In genomic region chr11:78735168-78735567, GRCm38 (mm10) we compare ENCODE assay signal across 26 mouse cellular contexts. TPM values are rescaled to one million over a fixed set of nuclear protein-coding genes. Genes with fewer than 3 reads are reported as not detected.
A peak's percentile ranks its signal among the peaks of the same experiment; 100 is the strongest.
DNase-seq lines count a peak whose midpoint lies in the region; ATAC-seq and TF ChIP-seq lines count a peak whose summit lies in the region.
"Had no signal": no experiment of that assay in that cellular context is flagged by ENCODE, and none has a peak within 500 bp of the region (broad histone marks: within the 10 kb centered on the region; RNA-seq: fewer than 3 reads in every experiment).

No protein-coding gene starts in this region.

- no peak for TF ChIP-seq CTCF in MEL (IDR thresholded peaks at IDR 0.05 in 2 of 3, conservative IDR thresholded peaks at IDR 0.05 in 1 of 3; ENCODE audit: control insufficient read depth in 1 of 3, insufficient read depth in 1 of 3, low read depth in 2 of 3, low read length in 3 of 3, poor library complexity in 1 of 3, severe bottlenecking in 1 of 3)

- TF ChIP-seq POLR2A in MEL (IDR thresholded peaks at IDR 0.05; ENCODE audit: control insufficient read depth in 1 of 2, insufficient read depth in 1 of 2, low read depth in 1 of 2, low read length in 2 of 2, poor library complexity in 1 of 2), result no peak

- no peaks in the 10 kb centered on the region for H3K79me2 ChIP-seq in MEL (ENCODE audit: control insufficient read depth, insufficient read depth, low read length, poor library complexity)

- H3K9ac ChIP-seq in MEL (ENCODE audit: control insufficient read depth, low read depth, low read length, poor library complexity, severe bottlenecking), result no peak overlapping the region
- H3K9ac ChIP-seq: embryonic facial prominence, embryonic 13.5 days; embryonic facial prominence, embryonic 15.5 days; forebrain, embryonic 13.5 days; forebrain, embryonic 15.5 days; forebrain, postnatal 0 days had no signal

- TF ChIP-seq RAD21 in MEL (IDR thresholded peaks at IDR 0.05; ENCODE audit: low read depth, low read length), result no peak

- peaks cover 5 to 21% of the 10 kb centered on the region in 2 experiments; a peak in 3 of 4 replicates for H3K4me1 ChIP-seq in MEL (ENCODE audit: control insufficient read depth in 1 of 2, insufficient read depth in 2 of 2, low read length in 2 of 2)
- H3K4me1 ChIP-seq in forebrain, embryonic 10.5 days, result peaks cover 23% of the 10 kb centered on the region
- H3K4me1 ChIP-seq: embryonic facial prominence, embryonic 13.5 days; embryonic facial prominence, embryonic 15.5 days had no signal

- peak; percentile 43 for DNase-seq in 416B (ENCODE audit: low read depth)
- DNase-seq in MEL (ENCODE audit: low read depth, low spot score), result peak; percentile 36
- DNase-seq in forebrain, embryonic 10.5 days (ENCODE audit: extremely low spot score, low spot score), result no peak
- DNase-seq in heart, postnatal 14 days, result no peak
- no peak for DNase-seq in lung, postnatal 36 days
- DNase-seq: adrenal gland, adult 8-10 months; adrenal gland, postnatal 14 days; adrenal gland, postnatal 36 days; B cell, adult 2 months; cerebellum, adult 11-12 months; cerebellum, adult 2 months; cerebellum, adult 9-10 months; cerebellum, postnatal 10 days; cerebellum, postnatal 25 days; embryo, embryonic 11 days; forebrain, postnatal 0 days had no signal

- peaks cover 0 to 2% of the 10 kb centered on the region in 2 experiments; a peak in 2 of 4 replicates for H3K27me3 ChIP-seq in MEL (ENCODE audit: control insufficient read depth in 1 of 2, insufficient read depth in 2 of 2, low read length in 2 of 2)
- no peaks in the 10 kb centered on the region for H3K27me3 ChIP-seq in forebrain, embryonic 10.5 days (ENCODE audit: poor library complexity, severe bottlenecking)
- H3K27me3 ChIP-seq: CH12.LX; embryonic facial prominence, embryonic 13.5 days; embryonic facial prominence, embryonic 15.5 days; forebrain, embryonic 13.5 days; forebrain, embryonic 15.5 days had no signal

- ATAC-seq in granulocyte monocyte progenitor cell, adult 5-6 weeks (replicated peaks; ENCODE audit: poor library complexity, severe bottlenecking), result peak; percentile 88
- peak; percentile 76; the same call in 1 of the 2 replicates for ATAC-seq in megakaryocyte progenitor cell, adult 5-6 weeks (replicated peaks; ENCODE audit: poor library complexity)
- ATAC-seq: CD4-positive, CD25-positive, alpha-beta regulatory T cell, adult 4 months; forebrain, embryonic 13.5 days; forebrain, embryonic 15.5 days; forebrain, postnatal 0 days had no signal

- H3K36me3 ChIP-seq in MEL (ENCODE audit: control insufficient read depth in 1 of 2, insufficient read depth in 2 of 2, low read length in 2 of 2), result peaks cover 0 to 23% of the 10 kb centered on the region in 2 experiments; a peak in 2 of 4 replicates
- no peaks in the 10 kb centered on the region for H3K36me3 ChIP-seq in forebrain, embryonic 10.5 days (replicated peaks)
- H3K36me3 ChIP-seq: embryonic facial prominence, embryonic 13.5 days; embryonic facial prominence, embryonic 15.5 days; forebrain, embryonic 15.5 days; G1E had no signal

- no peak overlapping the region for H3K4me3 ChIP-seq in MEL (ENCODE audit: control insufficient read depth in 1 of 2, insufficient read depth in 1 of 2, low read depth in 2 of 2, low read length in 2 of 2)
- H3K4me3 ChIP-seq in forebrain, embryonic 10.5 days, result no peak overlapping the region
- H3K4me3 ChIP-seq: embryonic facial prominence, embryonic 13.5 days; embryonic facial prominence, embryonic 15.5 days; erythroblast, embryonic 14.5 days; forebrain, embryonic 13.5 days; forebrain, embryonic 15.5 days had no signal

- TF ChIP-seq EP300 in MEL (IDR thresholded peaks at IDR 0.05; ENCODE audit: low read depth in 1 of 2, low read length in 2 of 2), result no peak

- H3K9me3 ChIP-seq in MEL (replicated peaks; ENCODE audit: insufficient read depth, low read length), result no peaks in the 10 kb centered on the region
- H3K9me3 ChIP-seq in forebrain, embryonic 10.5 days, result no peaks in the 10 kb centered on the region
- H3K9me3 ChIP-seq: embryonic facial prominence, embryonic 13.5 days; embryonic facial prominence, embryonic 15.5 days; forebrain, embryonic 13.5 days; forebrain, embryonic 15.5 days; G1E had no signal

- WGBS in forebrain, embryonic 10.5 days, result 96% methylated on average over 1 of the region's 1 CpGs

- intact Hi-C loops in heart, postnatal 14 days (cut with DNase I), result no loop called here

- no peak overlapping the region for H3K27ac ChIP-seq in MEL (ENCODE audit: control insufficient read depth, low read depth, low read length)
- H3K27ac ChIP-seq in forebrain, embryonic 10.5 days, result no peak overlapping the region
- H3K27ac ChIP-seq: embryonic facial prominence, embryonic 13.5 days; embryonic facial prominence, embryonic 15.5 days; forebrain, embryonic 13.5 days; forebrain, embryonic 15.5 days had no signal

TF ChIP-seq in MEL, 35 proteins besides CTCF, POLR2A, EP300 and RAD21:
- TF ChIP-seq MXI1 (IDR thresholded peaks at IDR 0.05; ENCODE audit: low read depth, low read length), result no peak
- TF ChIP-seq TBP (IDR thresholded peaks at IDR 0.05; ENCODE audit: low read depth, low read length), result no peak
- TF ChIP-seq HCFC1 (IDR thresholded peaks at IDR 0.05; ENCODE audit: low read depth, low read length), result no peak
- no peak for TF ChIP-seq MAZ (IDR thresholded peaks at IDR 0.05; ENCODE audit: low read depth, low read length)
- no peak for TF ChIP-seq ZKSCAN1 (IDR thresholded peaks at IDR 0.05; ENCODE audit: low read depth, low read length)
TF ChIP-seq in MEL: peak in this region for 0.

RNA-seq across cellular contexts. Expression of gene Ccnq, which starts 16.4 kb away (rescaled TPM):
- total RNA-seq in MEL (2012; rRNA removed), result 74.1 and 77.5 TPM in 2 replicates
- 10 to 100 TPM in 1 of 2 experiments, not detected in 1; 80.5 TPM for polyA plus RNA-seq in MEL (2012; ENCODE audit: insufficient read depth in 1 of 2, insufficient read length in 2 of 2, low read depth in 1 of 2, low replicate concordance in 2 of 2, missing spikeins in 1 of 2)
- total RNA-seq in granulocyte monocyte progenitor cell, adult 5-6 weeks (2014; fragmentation: Nextera tagmentation), result 22.9 and 32.1 TPM in 2 replicates
- total RNA-seq in granulocyte monocyte progenitor cell, adult 5-6 weeks (2017), result 24.1 and 29.5 TPM in 2 replicates
- 36.4 and 39.5 TPM in 2 replicates for total RNA-seq in megakaryocyte progenitor cell, adult 5-6 weeks (2015)
- total RNA-seq in megakaryocyte progenitor cell, adult 5-6 weeks (2017), result 24.3 and 30.1 TPM in 2 replicates
- 40.1 and 40.8 TPM in 2 replicates for polyA plus RNA-seq in forebrain, embryonic 10.5 days (2016; fragmentation: Nextera tagmentation; extraction: Ambion mirVana)
- total RNA-seq in heart, postnatal 14 days (2021), result 10 to 100 TPM; 12.9 to 14.2 TPM

RNA-seq across cellular contexts. Expression of gene Nlk, which starts 38.0 kb away (rescaled TPM):
- total RNA-seq in MEL (2012; rRNA removed), result 17.9 and 20.0 TPM in 2 replicates
- polyA plus RNA-seq in MEL (2012; ENCODE audit: insufficient read depth in 1 of 2, insufficient read length in 2 of 2, low read depth in 1 of 2, low replicate concordance in 2 of 2, missing spikeins in 1 of 2), result 10 to 100 TPM in 1 of 2 experiments, not detected in 1; 16.9 TPM
- total RNA-seq in granulocyte monocyte progenitor cell, adult 5-6 weeks (2014; fragmentation: Nextera tagmentation), result 13.2 and 21.7 TPM in 2 replicates
- 16.4 and 26.1 TPM in 2 replicates for total RNA-seq in granulocyte monocyte progenitor cell, adult 5-6 weeks (2017)
- 15.8 and 19.5 TPM in 2 replicates for total RNA-seq in megakaryocyte progenitor cell, adult 5-6 weeks (2015)
- 16.6 and 21.6 TPM in 2 replicates for total RNA-seq in megakaryocyte progenitor cell, adult 5-6 weeks (2017)
- 14.1 and 20.4 TPM in 2 replicates for polyA plus RNA-seq in forebrain, embryonic 10.5 days (2016; fragmentation: Nextera tagmentation; extraction: Ambion mirVana)
- 10 to 100 TPM; 14.4 to 16.3 TPM for total RNA-seq in heart, postnatal 14 days (2021)

Comparison
In these comparisons a context has a peak if more than half of its experiments do, and no peak if none do; other contexts are left out.
1. DNase-seq: peak in 416B (single experiment) and MEL (single experiment); none in forebrain, embryonic 10.5 days (single experiment), heart, postnatal 14 days (0 of 2) and lung, postnatal 36 days (single experiment).